Mouse (Mus musculus): Measurements from ENCODE around the gene Acsm1.

Gene Acsm1

DNA sequence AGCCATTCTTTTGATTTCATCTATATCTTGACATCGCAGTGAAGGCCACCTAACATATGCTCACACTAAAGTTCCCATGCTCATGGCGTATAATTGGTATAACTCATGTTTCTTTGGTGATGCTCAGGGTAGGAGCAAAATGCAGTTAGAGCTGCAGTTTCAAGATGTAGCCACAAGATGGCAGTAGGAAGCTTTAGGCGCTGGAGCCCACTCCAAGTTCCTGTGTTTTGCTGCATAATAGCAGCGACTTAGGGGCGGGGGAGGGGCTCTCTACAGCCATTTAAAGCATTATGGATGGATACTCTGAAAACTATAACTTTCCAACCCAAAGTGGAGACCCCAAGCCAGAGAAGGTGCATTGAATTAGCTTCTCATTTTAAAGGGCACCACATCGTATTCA, 66.6 kb downstream of the Acsm1 start:
- DNase-seq: peak; percentile 40

DNA sequence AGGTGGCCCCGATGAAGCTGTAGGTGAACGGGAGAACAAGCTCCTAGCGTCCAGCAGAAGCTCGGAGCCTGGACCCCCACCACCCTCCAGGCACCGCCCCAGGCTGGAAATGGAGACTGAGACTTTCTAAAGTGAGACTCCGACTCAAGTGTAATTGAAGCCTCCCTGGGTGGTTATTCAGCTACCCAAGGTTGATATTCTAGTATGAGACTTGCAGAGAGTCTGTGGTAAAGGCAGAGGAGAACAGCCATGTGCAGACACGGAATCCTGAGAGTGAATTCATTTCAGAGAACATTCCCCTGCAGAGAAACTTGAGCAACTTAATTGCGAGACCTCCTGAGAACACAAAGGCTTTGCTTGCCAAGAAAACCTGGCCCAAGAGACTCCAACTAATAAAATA, 73.3 kb downstream of the Acsm1 start:
- no peak for DNase-seq

DNA sequence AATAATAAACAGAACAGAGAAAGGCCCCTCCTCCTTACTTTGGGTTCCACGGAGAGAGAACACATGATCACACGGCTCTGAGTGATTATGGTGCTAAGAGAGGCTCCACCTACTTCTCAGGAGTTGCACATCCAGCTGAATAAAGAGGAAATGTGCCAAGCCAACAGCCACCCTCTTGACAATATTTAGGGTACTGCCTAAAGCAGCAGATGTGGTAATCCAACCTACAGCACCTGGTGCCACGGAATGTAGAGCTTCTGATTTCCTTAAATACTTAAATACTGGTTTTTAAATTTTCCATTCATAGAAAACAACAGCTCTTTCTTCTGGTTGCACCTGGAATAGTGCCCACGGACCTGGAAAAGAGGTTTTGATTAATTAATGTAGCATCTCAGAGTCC, 75.9 kb downstream of the Acsm1 start:
- no peak for DNase-seq

DNA sequence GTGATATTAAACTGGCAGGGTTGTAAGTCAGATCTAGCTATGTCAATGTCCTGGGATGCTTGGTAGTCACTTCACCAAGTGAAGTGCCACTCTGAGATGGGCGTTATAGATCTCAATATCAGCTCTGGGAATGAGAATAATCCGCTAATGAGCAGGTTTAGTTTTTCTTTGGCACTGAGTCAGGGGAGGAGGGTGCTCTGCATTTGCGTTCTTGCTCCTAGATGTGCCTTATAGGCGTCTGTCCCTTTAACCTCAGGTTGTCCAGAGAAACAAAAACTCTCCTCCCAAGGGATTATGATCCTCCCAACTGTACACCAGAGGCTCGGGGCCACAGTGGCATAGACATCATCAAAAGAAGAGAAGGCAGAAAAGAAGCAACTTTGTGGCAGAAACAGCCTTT, 82.9 kb downstream of the Acsm1 start, which contains the start of gene Acsm4:
Acsm4 (plus strand) TSS at position 301 of the 400 bp plus-strand sequence.
- no peak for DNase-seq

DNA sequence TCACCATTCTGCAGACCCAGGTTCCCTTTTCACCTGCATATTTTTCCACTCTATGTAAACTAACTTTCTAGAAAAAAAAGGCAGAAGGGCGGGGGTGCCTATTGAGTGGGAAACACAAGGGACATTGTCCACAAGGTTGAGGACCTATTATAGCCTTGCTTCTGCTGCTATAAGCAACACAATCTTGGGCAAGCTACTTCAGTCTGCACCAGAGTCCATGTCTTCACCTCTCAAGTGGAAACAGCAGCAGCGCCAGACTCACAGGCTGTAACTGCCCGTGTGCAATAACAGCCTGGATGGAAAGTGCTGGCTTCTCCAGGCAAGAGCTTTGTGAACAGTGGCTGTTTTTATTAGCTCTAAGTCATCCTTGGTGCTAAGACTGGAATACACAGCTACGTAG, 85.5 kb downstream of the Acsm1 start:
- no peak for DNase-seq

DNA sequence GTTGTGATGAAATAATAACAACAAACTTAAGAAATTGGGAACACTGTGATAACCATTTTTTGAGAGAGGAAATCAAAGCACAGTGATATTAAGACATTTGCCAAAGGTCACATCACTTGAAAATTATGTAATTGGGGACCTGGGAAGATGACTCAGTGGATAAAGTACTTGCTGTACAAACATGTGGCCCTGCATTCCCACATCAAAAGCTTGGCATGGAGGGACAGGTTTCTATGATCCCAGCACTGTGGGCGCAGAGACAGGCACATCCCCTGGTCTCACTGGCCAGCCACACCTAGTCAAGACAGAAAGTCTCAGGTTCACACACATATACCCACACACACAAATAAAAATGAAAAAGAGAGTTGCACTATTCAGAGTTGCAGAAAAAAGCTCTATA, 88.1 kb downstream of the Acsm1 start:
- DNase-seq: no peak
